Mouse (Mus musculus): Measurements from ENCODE around the gene Abhd18. TPM values are rescaled to one million over a fixed set of nuclear protein-coding genes. Genes with fewer than 3 reads are reported as not detected.
"Not testable (repeated sequence)": the region's sequence is repeated elsewhere in the genome, so short reads cannot be mapped to it uniquely, and the experiment has no call there.

Abhd18 gene
- polyA plus RNA-seq (2016; fragmentation: Nextera tagmentation; extraction: Ambion mirVana): 12.2 and 14.4 TPM in 2 replicates

DNA sequence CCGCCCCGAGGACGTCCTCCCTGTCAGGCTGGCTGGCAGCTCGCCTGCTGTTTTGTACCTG is at the start of gene Abhd18:
TSS of gene Abhd18 (plus strand) at position 14 of the 61 bp plus-strand sequence.
- not testable (repeated sequence) for H3K36me3 ChIP-seq; H3K27ac ChIP-seq; ATAC-seq (ENCODE audit: low FRiP score, low read depth); H3K9me3 ChIP-seq; H3K4me1 ChIP-seq; H3K27me3 ChIP-seq (replicated peaks)
- Histone ChIP-seq H3K9ac (peak within 1 kb of the TSS; percentile 48), H3K4me2 (replicated peaks) (peak within 1 kb of the TSS; percentile 67), H3K4me3 (peak within 1 kb of the TSS; percentile 48)
- WGBS: 0% methylated on average over 3 of the region's 4 CpGs

DNA sequence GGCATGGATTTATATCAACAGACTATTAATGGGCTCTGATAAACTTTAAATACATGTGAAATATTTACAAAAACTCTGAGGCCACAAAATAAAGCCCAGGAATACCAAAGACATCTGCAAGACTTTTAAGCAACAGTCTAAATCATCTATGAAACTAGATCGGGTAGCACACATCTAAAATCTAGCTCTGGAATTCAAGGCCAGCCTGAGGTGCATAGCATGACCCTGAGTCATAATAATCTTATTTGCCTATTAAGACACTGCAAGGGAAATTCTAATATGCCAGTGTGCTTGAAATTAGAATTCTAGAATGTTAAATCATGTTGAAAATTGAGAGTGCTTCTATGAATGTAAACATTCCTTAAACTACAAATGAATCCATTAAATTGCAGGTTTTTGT is 48.7 kb upstream of the Abhd18 start:
- ATAC-seq (ENCODE audit: low FRiP score, low read depth): no peak
- no peak overlapping the region for H3K27ac ChIP-seq
- 0 out of 2 replicates have a peak, but pooled peaks cover 2% of the 10 kb centered on the region for H3K36me3 ChIP-seq
- no peaks in the 10 kb centered on the region for H3K27me3 ChIP-seq (replicated peaks)
- WGBS: 88% methylated on average over 1 of the region's 1 CpGs
- H3K4me2 ChIP-seq (replicated peaks): no peak overlapping the region
- H3K4me1 ChIP-seq: peaks cover 7% of the 10 kb centered on the region; the same call in 1 of the 2 replicates
- H3K9me3 ChIP-seq: no peaks in the 10 kb centered on the region
- H3K9ac ChIP-seq: no peak overlapping the region
- H3K4me3 ChIP-seq: no peak overlapping the region

DNA sequence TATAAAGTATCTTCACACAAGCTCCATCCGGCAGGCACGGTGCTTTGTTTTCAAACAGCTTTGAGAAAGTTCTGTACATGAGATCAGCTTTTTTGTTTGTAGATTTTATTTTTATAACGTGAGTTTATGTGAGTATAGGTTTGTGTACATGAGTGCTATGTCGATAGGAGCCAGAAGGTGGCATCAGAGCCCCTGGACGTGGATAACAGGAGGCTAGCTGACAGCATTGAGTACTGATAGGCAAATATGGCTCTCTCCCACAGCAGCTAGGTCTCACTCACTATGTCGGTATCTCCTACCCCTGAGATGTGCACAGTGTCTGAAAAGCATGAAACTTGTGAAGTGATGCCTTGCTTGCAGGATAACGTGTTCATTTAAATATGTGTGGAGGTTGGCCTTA is 48.3 kb upstream of the Abhd18 start:
- Histone ChIP-seq H3K4me3 (no peak overlapping the region), H3K9me3 (no peaks in the 10 kb centered on the region), H3K4me1 (peaks cover 7% of the 10 kb centered on the region; the same call in 1 of the 2 replicates), H3K27me3 (replicated peaks) (no peaks in the 10 kb centered on the region), H3K27ac (no peak overlapping the region), H3K9ac (no peak overlapping the region), H3K4me2 (replicated peaks) (no peak overlapping the region), H3K36me3 (0 out of 2 replicates have a peak, but pooled peaks cover 2% of the 10 kb centered on the region)
- no peak for ATAC-seq (ENCODE audit: low FRiP score, low read depth)
- 42% methylated on average over 7 of the region's 7 CpGs for WGBS

DNA sequence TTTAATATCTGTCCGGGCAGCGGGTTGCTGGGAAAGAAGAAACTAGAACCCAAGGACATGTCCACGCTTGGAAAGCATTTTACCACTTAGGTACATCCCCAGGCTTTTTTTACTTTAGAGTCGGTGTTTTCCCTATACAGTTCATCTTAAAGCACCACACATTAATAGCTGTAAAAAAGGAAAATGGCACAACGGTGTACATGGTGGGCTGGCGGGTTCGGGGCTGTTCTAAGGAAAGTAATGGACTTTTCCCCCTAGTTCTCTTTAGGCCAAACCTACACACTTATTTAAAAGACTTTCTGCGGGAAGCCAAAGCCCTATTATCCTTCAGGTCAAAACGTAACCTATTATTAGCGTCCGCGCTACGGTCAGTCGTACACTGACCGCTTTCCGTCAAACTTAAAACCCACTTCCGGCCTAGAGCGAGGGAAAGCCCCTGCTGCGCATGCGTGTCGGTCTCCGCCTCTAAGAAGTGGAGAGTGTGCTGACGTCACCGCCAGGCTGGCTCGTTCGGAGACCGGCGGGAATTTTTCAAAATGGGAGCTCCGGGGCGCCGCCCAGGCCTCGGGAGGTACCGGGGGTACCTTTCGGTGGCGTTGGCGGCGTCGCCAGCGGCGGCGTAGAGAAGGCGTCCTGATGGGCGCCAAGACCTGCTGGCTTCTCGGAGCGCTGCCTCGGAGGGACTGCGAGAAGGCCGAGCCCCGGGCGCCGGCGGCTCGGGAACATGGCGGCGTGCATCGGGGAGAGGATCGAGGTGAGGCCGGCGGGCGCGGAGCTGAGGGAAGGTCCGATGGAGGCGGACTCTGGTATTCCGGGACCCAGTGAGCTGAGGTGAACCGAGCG is 47.0 kb upstream of the Abhd18 start, which contains the start of gene Plk4:
TSS of gene Plk4 (plus strand) at position 490 of the 843 bp plus-strand sequence.
- Histone ChIP-seq H3K4me3 (peak within 1 kb of the TSS; percentile 92), H3K27me3 (replicated peaks) (no peaks in the 10 kb centered on the region), H3K27ac (0 out of 2 replicates have a peak within 1 kb of the TSS, but pooled peaks have one; percentile 20), H3K4me1 (peaks cover 7% of the 10 kb centered on the region; the same call in 1 of the 2 replicates), H3K9me3 (no peaks in the 10 kb centered on the region), H3K9ac (peak within 1 kb of the TSS; percentile 87), H3K36me3 (0 out of 2 replicates have a peak, but pooled peaks cover 2% of the 10 kb centered on the region), H3K4me2 (replicated peaks) (peak within 1 kb of the TSS; percentile 97)
- WGBS: 2% methylated on average over 66 of the region's 66 CpGs
- ATAC-seq (ENCODE audit: low FRiP score, low read depth): peak; percentile 99

DNA sequence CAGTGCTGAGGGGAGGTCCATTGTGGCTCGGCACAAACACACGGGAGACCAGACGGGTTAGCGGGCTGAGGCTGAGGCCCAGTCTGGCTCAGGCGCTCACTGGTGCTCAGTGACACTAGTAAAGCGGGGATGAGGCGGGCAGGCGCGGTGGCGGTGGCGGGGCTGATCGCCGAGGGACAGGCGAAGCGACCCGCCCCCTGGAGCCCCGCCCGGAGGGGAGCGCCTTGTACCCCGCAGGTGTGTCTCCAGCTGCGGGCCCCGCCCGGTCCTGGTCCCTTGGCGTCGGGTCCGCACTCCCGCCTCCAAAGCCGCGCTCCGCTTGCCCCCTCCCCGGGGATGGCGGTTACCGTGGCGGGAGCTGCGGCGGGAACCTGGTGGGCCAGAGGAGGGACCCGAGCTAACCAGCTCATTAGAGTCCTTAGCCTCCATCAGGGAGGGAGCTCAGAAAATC is 46.4 kb upstream of the Abhd18 start:
- Histone ChIP-seq H3K9ac (peak overlapping the region; percentile 87), H3K27ac (0 out of 2 replicates have a peak overlapping the region, but pooled peaks have one; percentile 20), H3K4me3 (peak overlapping the region; percentile 92), H3K36me3 (peaks cover 8% of the 10 kb centered on the region), H3K27me3 (replicated peaks) (no peaks in the 10 kb centered on the region), H3K4me2 (replicated peaks) (peak overlapping the region; percentile 97), H3K9me3 (no peaks in the 10 kb centered on the region), H3K4me1 (peaks cover 7% of the 10 kb centered on the region; the same call in 1 of the 2 replicates)
- WGBS: 0% methylated on average over 35 of the region's 37 CpGs
- ATAC-seq (ENCODE audit: low FRiP score, low read depth): peak; percentile 85

DNA sequence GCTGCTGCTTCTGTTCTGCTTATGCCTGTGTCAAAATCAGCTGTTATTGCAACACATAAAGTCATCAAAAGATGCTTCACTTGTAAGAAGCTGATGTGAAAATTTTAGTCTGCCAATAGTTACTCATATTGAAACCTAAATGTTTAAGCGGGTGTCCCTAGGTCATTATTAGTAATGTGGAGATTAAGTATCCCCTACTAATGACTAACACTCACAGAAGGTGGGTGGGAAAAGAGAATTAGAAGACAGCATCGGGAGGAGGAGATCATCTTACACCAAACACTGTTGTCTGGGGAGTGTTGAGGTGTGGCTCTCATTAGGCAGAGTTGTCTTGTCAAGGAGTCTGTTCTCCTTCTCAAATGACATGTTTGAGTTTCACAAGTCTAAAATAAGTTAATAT is 39.9 kb upstream of the Abhd18 start:
- H3K4me1 ChIP-seq: no peaks in the 10 kb centered on the region
- H3K4me3 ChIP-seq: no peak overlapping the region
- ATAC-seq (ENCODE audit: low FRiP score, low read depth): no peak
- WGBS: 63% methylated on average over 2 of the region's 2 CpGs
- no peak overlapping the region for H3K27ac ChIP-seq
- H3K9ac ChIP-seq: no peak overlapping the region
- H3K4me2 ChIP-seq (replicated peaks): no peak overlapping the region
- H3K36me3 ChIP-seq: peaks cover 32% of the 10 kb centered on the region
- no peaks in the 10 kb centered on the region for H3K27me3 ChIP-seq (replicated peaks)
- no peaks in the 10 kb centered on the region for H3K9me3 ChIP-seq

DNA sequence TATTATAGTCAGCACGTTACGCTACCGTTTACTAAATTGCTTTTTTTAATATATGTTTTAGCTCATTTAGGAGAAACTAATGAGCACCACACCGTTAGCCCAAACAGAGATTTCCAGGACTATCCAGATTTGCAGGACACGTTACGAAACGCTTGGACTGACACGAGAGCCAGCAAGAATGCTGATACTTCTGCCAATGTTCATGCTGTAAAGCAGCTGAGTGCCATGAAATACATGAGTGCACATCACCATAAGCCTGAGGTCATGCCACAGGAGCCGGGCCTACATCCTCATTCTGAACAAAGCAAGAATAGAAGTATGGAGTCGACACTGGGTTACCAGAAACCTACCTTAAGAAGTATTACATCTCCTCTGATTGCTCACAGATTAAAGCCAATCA is 38.1 kb upstream of the Abhd18 start:
- no peaks in the 10 kb centered on the region for H3K9me3 ChIP-seq
- WGBS: 97% methylated on average over 10 of the region's 10 CpGs
- no peaks in the 10 kb centered on the region for H3K27me3 ChIP-seq (replicated peaks)
- ATAC-seq (ENCODE audit: low FRiP score, low read depth): no peak
- H3K4me1 ChIP-seq: no peaks in the 10 kb centered on the region
- H3K9ac ChIP-seq: no peak overlapping the region
- no peak overlapping the region for H3K4me2 ChIP-seq (replicated peaks)
- H3K4me3 ChIP-seq: no peak overlapping the region
- H3K36me3 ChIP-seq: peaks cover 41% of the 10 kb centered on the region
- no peak overlapping the region for H3K27ac ChIP-seq

DNA sequence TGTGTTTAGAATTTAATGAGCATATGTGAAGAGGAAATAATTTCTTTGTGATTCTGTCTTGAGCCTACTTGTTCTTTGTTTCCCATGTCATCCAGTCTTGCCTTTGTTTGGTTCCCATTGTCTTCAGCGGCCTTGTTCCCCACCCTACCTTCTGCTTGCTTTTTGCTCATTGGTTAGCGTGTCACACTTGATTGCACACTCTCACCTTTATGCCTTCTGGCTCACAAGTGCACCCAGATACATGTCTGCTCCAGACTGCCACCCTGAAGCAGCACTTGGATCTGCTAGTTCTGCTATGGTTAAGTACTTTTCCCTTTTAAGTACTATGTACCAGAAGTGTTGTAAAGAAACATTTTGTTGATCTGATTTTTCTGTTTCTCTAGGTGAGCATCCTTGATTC is 36.9 kb upstream of the Abhd18 start:
- Histone ChIP-seq H3K4me3 (no peak overlapping the region), H3K9ac (no peak overlapping the region), H3K9me3 (no peaks in the 10 kb centered on the region), H3K4me2 (replicated peaks) (no peak overlapping the region), H3K36me3 (peaks cover 44% of the 10 kb centered on the region), H3K4me1 (no peaks in the 10 kb centered on the region), H3K27ac (no peak overlapping the region), H3K27me3 (replicated peaks) (no peaks in the 10 kb centered on the region)
- WGBS: 64% methylated on average over 2 of the region's 2 CpGs
- no peak for ATAC-seq (ENCODE audit: low FRiP score, low read depth)

DNA sequence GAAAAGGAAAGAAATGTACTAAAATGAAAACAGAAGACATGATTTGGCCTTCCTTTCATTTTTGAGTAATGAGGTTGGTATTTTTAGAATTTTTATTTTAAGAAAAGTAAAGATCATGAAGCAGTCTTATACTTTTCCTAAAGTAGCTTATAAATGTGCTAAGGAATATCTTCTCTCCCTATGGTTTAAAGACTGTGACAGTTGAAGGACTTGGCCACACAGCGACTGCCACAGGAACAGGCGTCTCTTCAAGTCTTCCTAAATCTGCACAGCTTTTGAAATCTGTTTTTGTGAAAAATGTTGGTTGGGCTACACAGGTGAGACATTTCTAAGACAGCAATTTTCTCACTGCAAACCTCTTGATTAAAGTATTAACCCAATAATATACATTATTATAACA is 33.5 kb upstream of the Abhd18 start:
- no peak for ATAC-seq (ENCODE audit: low FRiP score, low read depth)
- no peak overlapping the region for H3K4me3 ChIP-seq
- WGBS: 95% methylated on average over 2 of the region's 2 CpGs

DNA sequence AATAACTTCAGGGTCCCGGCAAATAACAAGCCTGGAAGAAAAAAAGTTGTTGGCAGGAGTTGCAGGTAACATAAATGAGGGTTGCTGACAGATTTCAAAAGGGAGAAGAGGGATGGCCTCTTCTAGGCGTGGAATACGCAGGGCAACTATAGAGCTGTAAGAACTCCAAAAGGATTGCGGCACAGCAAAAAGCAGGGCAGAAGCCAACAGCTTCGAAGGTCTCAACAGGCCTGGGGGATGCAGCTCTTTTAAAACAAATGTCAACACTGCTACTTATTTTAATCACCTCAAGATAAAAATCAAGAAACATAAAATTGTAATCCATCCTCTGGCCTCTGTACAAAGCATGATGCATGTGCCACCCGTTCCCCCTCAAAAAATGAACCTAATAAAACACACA is 1.2 kb upstream of the Abhd18 start:
- ATAC-seq (ENCODE audit: low FRiP score, low read depth); H3K36me3 ChIP-seq; H3K4me1 ChIP-seq; H3K27ac ChIP-seq; H3K4me3 ChIP-seq; H3K9me3 ChIP-seq; H3K27me3 ChIP-seq (replicated peaks): not testable (repeated sequence)
- 85% methylated on average over 6 of the region's 6 CpGs for WGBS
- Histone ChIP-seq H3K9ac (0 out of 2 replicates have a peak overlapping the region, but pooled peaks have one; percentile 13), H3K4me2 (replicated peaks) (peak overlapping the region; percentile 67)

More for the DNA sequence above, 33.5 kb upstream of the Abhd18 start:
- no peaks in the 10 kb centered on the region for H3K9me3 ChIP-seq
- H3K4me2 ChIP-seq (replicated peaks): no peak overlapping the region
- H3K27ac ChIP-seq: no peak overlapping the region
- H3K4me1 ChIP-seq: no peaks in the 10 kb centered on the region
- H3K9ac ChIP-seq: no peak overlapping the region
- H3K36me3 ChIP-seq: peaks cover 49% of the 10 kb centered on the region
- H3K27me3 ChIP-seq (replicated peaks): no peaks in the 10 kb centered on the region

DNA sequence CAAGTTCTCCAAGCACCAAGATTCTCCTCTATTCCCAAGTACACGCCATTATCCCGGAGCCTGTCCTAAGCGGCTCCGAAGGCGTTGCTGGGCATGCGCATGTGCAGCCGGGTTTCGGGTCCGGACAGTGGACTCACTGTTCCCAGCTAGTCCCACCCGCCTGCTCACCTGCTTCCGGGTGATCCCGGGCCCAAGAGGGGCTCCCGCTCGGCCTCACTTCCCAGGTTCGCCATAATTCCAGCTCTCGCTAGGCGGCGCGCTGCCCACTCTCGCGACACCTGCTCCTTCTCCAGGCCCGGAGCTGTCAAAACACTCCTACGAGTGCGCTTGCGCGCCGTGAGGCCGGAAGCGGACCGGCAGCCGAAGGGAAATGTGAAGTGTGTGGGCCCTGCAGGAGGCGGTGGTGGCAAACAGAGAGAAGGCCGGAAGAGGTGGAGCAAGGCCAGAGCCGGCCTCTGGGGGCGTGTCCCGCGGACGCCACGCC is 255 bp upstream of the Abhd18 start, which contains the start of gene Mfsd8:
TSS of gene Mfsd8 (minus strand) at position 414 of the 484 bp plus-strand sequence.
- not testable (repeated sequence) for H3K9me3 ChIP-seq
- ATAC-seq (ENCODE audit: low FRiP score, low read depth): peak; percentile 99
- under 1% methylated on average over 39 of the region's 39 CpGs for WGBS

DNA sequence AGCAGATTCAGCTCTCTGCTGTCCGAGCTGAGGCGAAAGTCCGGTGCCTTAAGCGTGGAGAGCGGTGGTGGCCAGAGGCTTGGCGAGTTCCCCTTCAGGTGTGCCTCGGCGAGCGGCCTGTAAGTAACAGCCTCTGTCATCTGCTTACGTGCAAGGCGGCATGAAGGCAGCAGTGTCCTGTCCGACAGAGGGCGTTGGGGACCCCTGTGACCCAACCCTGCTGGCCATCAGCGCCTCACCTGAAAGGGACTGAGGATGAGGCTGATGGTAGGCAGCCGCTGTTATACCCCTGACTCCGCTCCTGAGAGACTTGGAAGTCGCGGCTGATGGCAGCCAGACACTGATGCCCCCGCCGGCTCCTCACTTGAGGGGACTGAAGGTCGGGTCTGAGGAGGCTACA is 248 bp downstream of the Abhd18 start:
- not testable (repeated sequence) for H3K27ac ChIP-seq; H3K9me3 ChIP-seq; H3K4me1 ChIP-seq; ATAC-seq (ENCODE audit: low FRiP score, low read depth); H3K27me3 ChIP-seq (replicated peaks); H3K36me3 ChIP-seq
- Histone ChIP-seq H3K4me2 (replicated peaks) (peak overlapping the region; percentile 67), H3K4me3 (peak overlapping the region; percentile 48), H3K9ac (peak overlapping the region; percentile 48)
- WGBS: 2% methylated on average over 16 of the region's 21 CpGs

More for the DNA sequence above, 255 bp upstream of the Abhd18 start, which contains the start of gene Mfsd8:
- peak within 1 kb of the TSS; percentile 67 for H3K4me2 ChIP-seq (replicated peaks)
- peak within 1 kb of the TSS; percentile 48 for H3K9ac ChIP-seq
- H3K4me3 ChIP-seq: peak within 1 kb of the TSS; percentile 48
- H3K27ac ChIP-seq; H3K4me1 ChIP-seq; H3K36me3 ChIP-seq; H3K27me3 ChIP-seq (replicated peaks): not testable (repeated sequence)

DNA sequence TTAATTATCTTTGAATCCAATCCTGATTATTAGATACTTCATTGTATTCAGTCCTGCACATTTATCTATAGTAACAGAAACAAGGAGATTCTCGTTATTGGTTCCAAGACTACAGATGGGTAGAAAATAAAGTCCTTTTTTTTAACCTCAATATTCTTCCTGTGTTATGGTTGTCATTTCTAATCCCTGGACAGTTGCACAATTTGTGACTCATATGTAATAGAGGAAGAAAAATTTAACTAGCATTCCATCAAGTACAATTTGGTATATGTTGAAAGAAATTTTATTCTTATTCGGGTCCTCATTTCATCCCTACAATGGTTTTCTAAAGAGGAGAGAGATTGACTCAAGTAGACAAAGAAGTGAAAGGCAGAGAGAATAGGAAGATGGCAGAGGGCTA is 1.2 kb downstream of the Abhd18 start:
- not testable (repeated sequence) for H3K9me3 ChIP-seq; H3K4me3 ChIP-seq; H3K4me1 ChIP-seq; ATAC-seq (ENCODE audit: low FRiP score, low read depth); H3K27me3 ChIP-seq (replicated peaks); H3K4me2 ChIP-seq (replicated peaks); H3K36me3 ChIP-seq; H3K9ac ChIP-seq; H3K27ac ChIP-seq
- 91% methylated on average over 2 of the region's 2 CpGs for WGBS

Data from neural tube, embryonic 12.5 days (tissue).